8 mouse cellular contexts compared by ENCODE assay signal in the genomic region with DNA sequence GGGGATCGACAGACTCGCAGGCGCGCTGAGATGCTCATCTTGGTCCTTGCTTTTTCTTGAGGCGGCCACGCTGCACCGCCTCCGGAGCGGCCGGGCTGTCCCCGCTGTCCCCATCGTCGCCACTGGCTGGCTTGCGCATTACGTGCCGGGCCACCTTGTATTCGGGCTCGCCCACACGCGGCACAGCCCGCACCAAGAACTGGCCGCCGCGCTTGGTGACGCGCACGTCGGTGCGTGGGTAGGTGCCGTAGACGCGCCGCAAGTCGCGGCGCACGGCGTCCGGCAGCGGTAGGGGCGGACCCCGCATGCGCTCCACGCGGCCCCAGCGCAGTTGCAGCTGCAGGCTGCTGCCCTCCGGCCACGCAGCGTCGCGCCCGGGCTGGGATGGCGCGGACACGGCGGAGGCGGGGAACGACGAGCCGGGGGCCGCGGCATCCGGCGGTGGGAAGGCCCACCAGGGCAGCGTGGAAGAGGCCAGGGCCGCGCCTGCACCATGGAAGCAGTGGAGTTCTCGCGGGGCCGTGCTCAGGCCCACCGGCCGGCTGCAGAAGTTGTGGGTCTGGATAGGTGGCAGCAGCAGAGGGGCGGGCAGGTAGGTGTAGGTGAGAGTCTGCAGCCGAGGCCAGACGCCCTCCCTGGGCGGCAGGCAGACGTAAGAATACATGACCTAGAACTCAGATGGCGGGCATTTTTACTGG. TPM values are rescaled to one million over a fixed set of nuclear protein-coding genes. Genes with fewer than 3 reads are reported as not detected.
DNase-seq lines count a peak whose midpoint lies in the region; TF ChIP-seq lines count a peak whose summit lies in the region.

No protein-coding gene starts in this region.

- peak; percentile 43 to 54 for DNase-seq in spleen, adult 18-20 months
- DNase-seq in spleen, adult 12 weeks (ENCODE audit: low spot score): no peak
- peak; percentile 85 for DNase-seq in gastrocnemius, postnatal 14 days
- peak; percentile 81 for DNase-seq in induced T-regulatory cell, adult 2 months (ENCODE audit: low read depth)
- peak; percentile 85 to 93 for DNase-seq in left cerebral cortex, adult 9 months (ENCODE audit: low spot score in 2 of 2)
- DNase-seq in retina, postnatal 7 days (ENCODE audit: low read depth, low spot score): peak; percentile 77

- H3K4me3 ChIP-seq in cortical plate, adult 2 months (ENCODE audit: insufficient read depth, low read length): peak overlapping the region; percentile 85
- H3K4me3 ChIP-seq in macrophage (ENCODE audit: inconsistent target): peak overlapping the region; percentile 61

- WGBS in macrophage (ENCODE audit: missing documents): under 1% methylated on average over 76 of the region's 78 CpGs

- no peaks in the 10 kb centered on the region for H3K36me3 ChIP-seq in macrophage (ENCODE audit: inconsistent target)

- H3K79me2 ChIP-seq in macrophage (ENCODE audit: inconsistent target): no peaks in the 10 kb centered on the region

- TF ChIP-seq POLR2A in cortical plate, adult 2 months (IDR thresholded peaks at IDR 0.05; ENCODE audit: extremely low read depth, insufficient read depth, low read length): peak; percentile 77

- intact Hi-C loops in gastrocnemius, postnatal 14 days (cut with DNase I; ENCODE audit: low total_unique reads): no loop called here

- H3K4me1 ChIP-seq in cortical plate, adult 2 months (ENCODE audit: control insufficient read depth, insufficient read depth, low read length): peaks cover 5% of the 10 kb centered on the region; the same call in 1 of the 2 replicates

- TF ChIP-seq CTCF in cortical plate, adult 2 months (IDR thresholded peaks at IDR 0.05; ENCODE audit: extremely low read depth, insufficient read depth, low read length): no peak

- H3K27ac ChIP-seq in cortical plate, adult 2 months (ENCODE audit: insufficient read depth, low read length): peak overlapping the region; percentile 96
- H3K27ac ChIP-seq in macrophage: no peak overlapping the region

RNA-seq across cellular contexts. Expression of a gene that starts 1.2 kb away (rescaled TPM):
- 1.7 and 2.4 TPM in 2 replicates for polyA plus RNA-seq in cortical plate, adult 2 months (2012; rRNA removed)
- under 1 TPM; 0.16 to 0.39 TPM for total RNA-seq in gastrocnemius, postnatal 14 days (2021)
- total RNA-seq in macrophage (2018; cell fraction: chromatin; rRNA removed): 1 to 10 TPM in 1 of 26 experiments, under 1 TPM in 2, not detected in 23; 0.33 to 1.7 (median 0.75) TPM
- under 1 TPM in 22 of 26 experiments, not detected in 4; 0.07 to 0.54 (median 0.21) TPM for total RNA-seq in macrophage (2018; cell fraction: cytosol; rRNA removed)
- 1 to 10 TPM in 1 of 26 experiments, under 1 TPM in 6, not detected in 19; 0.29 to 1.2 (median 0.48) TPM for total RNA-seq in macrophage (2018; cell fraction: nucleus; rRNA removed)
- polyA plus RNA-seq in macrophage (2018): 0.17 to 0.31 TPM (median 0.27 TPM) in 3 replicates

RNA-seq across cellular contexts. Expression of a gene that starts 8.0 kb away (rescaled TPM):
- 35.9 and 40.5 TPM in 2 replicates for polyA plus RNA-seq in cortical plate, adult 2 months (2012; rRNA removed)
- total RNA-seq in gastrocnemius, postnatal 14 days (2021): 1 to 10 TPM; 1.1 TPM
- 10 to 100 TPM in 9 of 26 experiments, 1 to 10 TPM in 17; 3.6 to 15.7 (median 8.5) TPM for total RNA-seq in macrophage (2018; cell fraction: chromatin; rRNA removed)
- 10 to 100 TPM; 15.4 to 33.3 (median 24.1) TPM for total RNA-seq in macrophage (2018; cell fraction: cytosol; rRNA removed)
- total RNA-seq in macrophage (2018; cell fraction: nucleus; rRNA removed): 10 to 100 TPM in 24 of 26 experiments, 1 to 10 TPM in 2; 9.4 to 52.4 (median 17.7) TPM
- polyA plus RNA-seq in macrophage (2018): 15.2 to 23.8 TPM (median 20.1 TPM) in 3 replicates

RNA-seq across cellular contexts. Expression of a gene that starts 10.4 kb away (rescaled TPM):
- 233 and 235 TPM in 2 replicates for polyA plus RNA-seq in cortical plate, adult 2 months (2012; rRNA removed)
- 10 to 100 TPM; 68.7 to 79.0 TPM for total RNA-seq in gastrocnemius, postnatal 14 days (2021)
- 100 to 1,000 TPM in 4 of 26 experiments, 10 to 100 TPM in 22; 19.6 to 148 (median 75.5) TPM for total RNA-seq in macrophage (2018; cell fraction: chromatin; rRNA removed)
- 100 to 1,000 TPM in 19 of 26 experiments, 10 to 100 TPM in 7; 86.3 to 159 (median 111) TPM for total RNA-seq in macrophage (2018; cell fraction: cytosol; rRNA removed)
- 100 to 1,000 TPM in 5 of 26 experiments, 10 to 100 TPM in 21; 42.6 to 129 (median 72.4) TPM for total RNA-seq in macrophage (2018; cell fraction: nucleus; rRNA removed)
- 107 to 134 TPM (median 122 TPM) in 3 replicates for polyA plus RNA-seq in macrophage (2018)

RNA-seq across cellular contexts. Expression of a gene that starts 20.9 kb away (rescaled TPM):
- polyA plus RNA-seq in cortical plate, adult 2 months (2012; rRNA removed): 42.8 and 42.9 TPM in 2 replicates
- total RNA-seq in gastrocnemius, postnatal 14 days (2021): 1 to 10 TPM; 2.4 to 2.8 TPM
- total RNA-seq in macrophage (2018; cell fraction: chromatin; rRNA removed): 1 to 10 TPM in 25 of 26 experiments, under 1 TPM in 1; 0.69 to 7.2 (median 3.3) TPM
- 1 to 10 TPM; 4.4 to 9.7 (median 6.5) TPM for total RNA-seq in macrophage (2018; cell fraction: cytosol; rRNA removed)
- 1 to 10 TPM; 1.3 to 8.8 (median 4.4) TPM for total RNA-seq in macrophage (2018; cell fraction: nucleus; rRNA removed)
- polyA plus RNA-seq in macrophage (2018): 1.1 to 6.6 TPM (median 6.4 TPM) in 3 replicates

RNA-seq across cellular contexts. Expression of a gene that starts 22.0 kb away (rescaled TPM):
- 617 and 701 TPM in 2 replicates for polyA plus RNA-seq in cortical plate, adult 2 months (2012; rRNA removed)
- total RNA-seq in gastrocnemius, postnatal 14 days (2021): 1 to 10 TPM; 1.4 to 1.9 TPM
- 1 to 10 TPM in 16 of 26 experiments, under 1 TPM in 10; 0.41 to 3.9 (median 1.1) TPM for total RNA-seq in macrophage (2018; cell fraction: chromatin; rRNA removed)
- under 1 TPM in 18 of 26 experiments, not detected in 8; 0.03 to 0.62 (median 0.11) TPM for total RNA-seq in macrophage (2018; cell fraction: cytosol; rRNA removed)
- total RNA-seq in macrophage (2018; cell fraction: nucleus; rRNA removed): 1 to 10 TPM in 10 of 26 experiments, under 1 TPM in 12, not detected in 4; 0.28 to 2.7 (median 0.93) TPM
- polyA plus RNA-seq in macrophage (2018): 0.13 to 0.33 TPM in 2 of 3 replicates, not detected in the other
